Mouse (Mus musculus): ENCODE measurements around the gene Gm4922. TPM values are rescaled to one million over a fixed set of nuclear protein-coding genes. Genes with fewer than 3 reads are reported as not detected.

The Gm4922 gene
- polyA plus RNA-seq, 1 experiment from 2014 or later, result not detected

DNA sequence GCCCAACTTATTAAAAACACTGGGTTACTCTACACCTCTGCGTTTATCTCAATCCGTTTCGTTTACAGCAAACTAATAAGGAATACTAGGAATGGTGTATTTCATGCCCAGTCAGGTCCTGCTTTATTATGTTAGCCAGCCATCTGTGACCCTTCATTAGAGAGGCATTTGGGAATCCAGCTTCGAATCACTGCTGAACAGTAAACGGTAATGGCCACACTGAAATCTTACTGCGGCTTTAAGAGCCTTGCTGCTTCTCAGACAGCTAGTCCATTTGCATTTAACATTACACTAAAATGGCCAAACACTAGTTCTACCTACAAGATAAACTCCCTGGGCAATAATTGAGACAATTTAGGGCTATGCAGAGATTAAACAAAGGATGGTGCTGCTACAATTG lies 44.5 kb downstream of the Gm4922 start:
- ATAC-seq (ENCODE audit: low read depth), result no peak
- 83% methylated on average over 6 of the region's 6 CpGs for WGBS
- no peaks in the 10 kb centered on the region for H3K4me1 ChIP-seq (replicated peaks; ENCODE audit: control insufficient read depth, insufficient read depth, low read length)
- H3K9ac ChIP-seq (ENCODE audit: low read length), result no peak overlapping the region
- peak overlapping the region; percentile 10; the same call in 1 of the 2 replicates for H3K4me3 ChIP-seq (ENCODE audit: low read length)
- no peaks in the 10 kb centered on the region for H3K9me3 ChIP-seq (ENCODE audit: control insufficient read depth, low read length)
- no peak overlapping the region for H3K27ac ChIP-seq (ENCODE audit: low read length)
- H3K27me3 ChIP-seq (ENCODE audit: control insufficient read depth, insufficient read depth, low read depth, low read length), result peaks cover 3% of the 10 kb centered on the region
- H3K4me2 ChIP-seq (ENCODE audit: low read depth, low read length), result peak overlapping the region; percentile 78
- H3K36me3 ChIP-seq (ENCODE audit: control insufficient read depth, insufficient read depth, low read length), result no peaks in the 10 kb centered on the region

DNA sequence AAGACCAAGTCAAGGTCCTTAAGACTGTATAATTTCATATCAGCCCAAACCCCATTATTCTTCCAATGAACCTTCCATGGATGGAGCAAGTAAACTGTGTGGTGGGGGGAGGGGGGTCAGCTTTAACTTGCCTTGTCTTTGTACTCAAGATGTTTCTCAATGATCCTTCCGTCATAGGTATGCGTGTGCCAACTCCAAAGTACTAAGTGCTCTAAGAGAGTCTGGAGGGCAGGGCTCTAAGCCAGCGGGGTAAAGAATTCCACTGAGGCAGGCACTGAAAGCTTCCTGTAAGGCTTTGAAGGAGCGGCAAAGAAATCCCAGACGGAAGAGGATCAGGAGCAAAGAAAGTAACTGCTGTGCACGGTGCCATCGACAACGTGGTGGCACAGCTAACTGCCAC lies 45.6 kb downstream of the Gm4922 start:
- Histone ChIP-seq H3K4me3 (ENCODE audit: low read length) (no peak overlapping the region), H3K27ac (ENCODE audit: low read length) (peak overlapping the region; percentile 52), H3K27me3 (ENCODE audit: control insufficient read depth, insufficient read depth, low read depth, low read length) (peaks cover 3% of the 10 kb centered on the region), H3K4me2 (ENCODE audit: low read depth, low read length) (peak overlapping the region; percentile 14), H3K9me3 (ENCODE audit: control insufficient read depth, low read length) (no peaks in the 10 kb centered on the region), H3K36me3 (ENCODE audit: control insufficient read depth, insufficient read depth, low read length) (no peaks in the 10 kb centered on the region), H3K4me1 (replicated peaks; ENCODE audit: control insufficient read depth, insufficient read depth, low read length) (no peaks in the 10 kb centered on the region), H3K9ac (ENCODE audit: low read length) (no peak overlapping the region)
- 65% methylated on average over 8 of the region's 8 CpGs for WGBS
- ATAC-seq (ENCODE audit: low read depth), result peak; percentile 75

Other genes starting within 250 kb of the Gm4922 start
- gene Hebp2, start 240.7 kb downstream of the Gm4922 start, polyA plus RNA-seq (2015; fragmentation: Nextera tagmentation; extraction: Ambion mirVana), result 9.9 and 12.0 TPM in 2 replicates
- gene Arfgef3, start 42.8 kb downstream of the Gm4922 start, polyA plus RNA-seq (2015; fragmentation: Nextera tagmentation; extraction: Ambion mirVana), result 2.5 and 2.7 TPM in 2 replicates
- gene Perp, start 58.2 kb upstream of the Gm4922 start, polyA plus RNA-seq (2015; fragmentation: Nextera tagmentation; extraction: Ambion mirVana), result 51.9 and 53.4 TPM in 2 replicates
- 2.1 and 2.9 TPM in 2 replicates for gene Tnfaip3, start 228.9 kb upstream of the Gm4922 start, polyA plus RNA-seq (2015; fragmentation: Nextera tagmentation; extraction: Ambion mirVana)

All from lung, embryonic 16.5 days (tissue).